Mouse (Mus musculus) NIH3T3 (cell line): Measurements from ENCODE around the gene Abca5.
A peak's percentile ranks its signal among the peaks of the same experiment; 100 is the strongest.

Source experiments
- DNase-seq: peaks from one replicate; pipeline ENCODE4 v3.0.0-alpha.2; 2012; ENCODE audit warnings: low read depth

The Abca5 gene

DNA sequence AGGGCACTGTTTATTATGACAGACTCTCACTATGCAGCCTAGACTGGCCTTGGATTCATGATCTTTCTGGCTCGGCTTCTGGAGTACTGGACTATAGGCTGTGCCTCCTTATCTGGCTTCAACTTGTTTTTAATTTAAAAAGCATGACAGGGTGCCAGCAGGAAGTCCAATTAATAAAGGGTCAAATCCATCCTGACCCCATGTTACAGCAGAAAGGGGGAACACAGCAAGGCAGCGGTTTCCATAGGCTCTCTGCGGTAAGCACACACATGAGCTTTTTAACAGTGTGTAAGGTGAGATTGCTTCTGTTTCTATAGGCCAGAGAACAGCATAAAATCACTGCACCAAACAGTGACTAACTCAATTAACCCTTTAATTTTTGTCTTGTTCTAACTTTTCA, 34.1 kb downstream of the Abca5 start:
- DNase-seq, result no peak

DNA sequence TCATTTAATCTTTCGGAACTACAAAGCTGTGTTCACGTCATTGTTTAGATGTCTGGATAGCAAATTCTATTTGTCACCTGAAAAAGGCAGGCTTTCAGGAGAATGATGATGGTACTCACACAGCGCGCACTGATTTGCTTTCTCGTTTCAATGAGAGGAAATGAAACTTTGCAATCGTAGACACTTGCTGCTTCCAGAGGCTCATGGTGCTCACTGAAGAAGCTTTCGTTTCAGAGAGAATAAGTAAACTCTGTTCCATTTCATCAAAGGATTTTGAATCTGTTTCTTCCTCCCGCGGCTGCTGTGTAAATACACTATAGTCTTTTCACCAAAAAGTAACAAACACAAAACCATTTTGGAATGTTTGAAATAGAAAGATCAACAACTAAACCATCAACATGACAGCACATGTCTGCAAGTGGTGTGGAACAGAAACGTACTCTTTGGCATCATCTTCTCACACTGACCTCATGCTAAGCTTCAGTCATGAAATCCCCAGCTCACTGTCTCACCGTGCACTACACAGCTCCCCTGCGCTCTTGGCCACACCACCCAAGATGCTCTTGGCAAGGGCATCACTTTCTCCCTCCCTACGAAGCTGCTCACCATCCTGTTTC, 39.5 kb downstream of the Abca5 start:
- DNase-seq, result no peak

GRCm38 (mm10) chr11:110290586-110290985, 46.9 kb downstream of the Abca5 start:
- DNase-seq, result no peak

DNA sequence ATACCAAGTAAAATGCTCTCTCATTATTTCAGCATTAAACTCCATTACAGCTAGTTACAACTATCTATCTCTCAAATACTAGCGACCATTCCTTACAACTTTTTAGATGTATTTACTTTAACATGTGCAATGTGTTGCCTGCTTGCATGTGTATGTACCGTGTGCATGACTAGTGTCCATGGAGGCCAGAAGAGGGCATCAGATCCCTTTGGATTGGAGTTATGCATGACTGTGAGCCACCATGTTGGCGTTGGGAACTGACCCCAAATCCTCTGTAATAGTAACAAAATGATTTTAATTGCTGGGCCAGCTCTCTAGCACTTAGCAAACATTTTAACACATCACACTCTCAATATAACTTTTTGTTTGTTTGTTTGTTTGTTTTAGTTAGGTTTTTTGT, 49.1 kb downstream of the Abca5 start:
- DNase-seq, result no peak

DNA sequence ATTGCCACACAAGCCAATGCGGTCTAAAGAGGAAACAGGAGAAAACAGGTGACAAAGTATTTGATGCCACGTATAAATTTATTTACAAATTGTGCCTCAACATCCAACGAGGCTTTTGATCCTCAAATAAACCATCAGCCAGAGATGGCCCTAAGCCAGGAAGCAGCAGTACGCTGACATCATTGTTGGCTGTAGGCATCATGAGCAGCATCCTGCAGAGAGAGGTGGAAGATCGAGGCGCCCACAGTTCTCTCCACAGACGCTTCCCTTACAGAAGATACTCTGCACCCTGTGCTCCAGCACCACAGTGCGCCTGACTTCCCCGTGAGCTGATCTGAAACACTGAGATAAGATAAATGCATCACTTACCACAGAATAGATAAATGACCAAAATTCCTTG, 49.8 kb downstream of the Abca5 start:
- DNase-seq, result no peak

DNA sequence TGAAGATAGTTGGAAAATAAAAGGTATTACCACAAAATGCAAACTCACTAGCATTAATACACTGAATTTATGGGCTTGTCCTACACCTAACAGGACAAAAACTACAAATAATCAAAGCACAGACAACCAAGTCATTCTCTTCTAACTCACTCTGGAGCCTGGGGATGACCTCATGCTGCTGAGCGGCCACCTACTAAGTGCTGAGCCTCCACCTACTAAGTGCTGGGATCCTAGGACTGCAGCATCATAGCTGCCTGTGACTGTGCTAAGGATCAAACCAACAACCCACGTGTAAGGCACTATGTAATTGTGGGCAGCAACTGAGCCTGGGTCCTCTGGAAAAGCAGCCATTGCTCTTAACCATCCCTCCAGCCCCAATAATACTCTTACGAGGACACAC, 51.2 kb downstream of the Abca5 start:
- no peak for DNase-seq

DNA sequence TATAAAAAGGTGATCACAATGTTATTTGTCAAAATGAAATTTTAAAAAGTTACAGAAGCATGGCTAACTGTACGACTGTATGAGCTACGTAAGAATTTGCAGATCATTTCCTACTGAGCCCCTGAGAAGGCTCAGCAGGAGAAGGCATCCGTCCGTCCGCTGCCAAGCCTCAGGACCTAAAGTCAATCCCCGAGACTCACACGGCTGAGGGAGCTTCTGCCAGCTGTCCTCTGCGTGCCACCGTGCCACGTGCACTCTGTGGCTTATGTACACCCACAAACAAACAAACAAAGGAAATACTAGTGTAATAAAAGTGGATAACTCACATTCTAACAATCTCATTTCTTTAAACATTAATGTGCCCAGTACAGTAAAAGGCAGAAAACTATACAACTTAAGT, 52.7 kb downstream of the Abca5 start:
- DNase-seq, result no peak

- DNase-seq, result no peak
Measured at GRCm38 (mm10) chr11:110284185-110284787, 53.2 kb downstream of the Abca5 start.

DNA sequence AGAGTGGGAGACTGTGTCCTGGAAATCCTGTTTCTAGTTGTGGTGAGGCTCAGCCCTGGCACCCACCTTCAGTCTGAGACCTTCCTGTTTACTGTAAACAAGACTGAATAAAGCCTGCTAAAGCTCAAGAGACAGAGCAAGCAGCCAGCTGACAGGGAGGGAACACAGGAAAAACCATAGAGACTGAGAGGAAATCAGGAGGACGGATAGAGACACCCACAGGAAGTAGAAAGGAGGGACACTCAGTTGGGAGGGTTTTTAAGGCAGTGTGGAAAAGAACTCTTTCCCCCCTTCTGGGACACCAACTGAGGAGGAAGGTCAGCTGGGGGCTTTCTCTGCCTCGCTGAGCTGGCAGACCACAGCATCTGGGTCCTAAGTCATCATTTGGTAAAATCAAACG, 62.7 kb downstream of the Abca5 start:
- DNase-seq, result no peak

GRCm38 (mm10) chr11:110271745-110272144, 65.8 kb downstream of the Abca5 start:
- peak; percentile 88 for DNase-seq

- peak; percentile 81 for DNase-seq
Measured at GRCm38 (mm10) chr11:110268244-110268844, 69.2 kb downstream of the Abca5 start.

DNA sequence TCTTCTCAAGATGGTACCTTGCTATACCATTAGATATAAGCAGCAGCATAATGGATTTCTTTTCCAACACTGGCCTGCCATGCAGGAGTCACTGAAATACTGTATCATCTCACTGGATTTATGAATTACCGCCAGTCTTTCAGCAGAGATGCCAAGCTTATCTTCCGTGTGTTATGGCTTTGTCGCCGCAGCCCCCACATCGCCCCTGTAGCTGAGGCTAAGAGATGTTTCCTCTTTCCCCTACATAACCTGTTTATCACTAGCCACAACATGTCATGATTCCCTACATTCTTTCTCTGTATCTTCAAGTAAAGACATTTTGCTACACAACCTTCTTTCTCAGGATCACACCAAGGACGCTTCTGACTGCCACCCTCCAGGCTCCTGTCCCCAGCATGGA, 70.3 kb downstream of the Abca5 start:
- DNase-seq, result no peak

- DNase-seq, result no peak
Measured at GRCm38 (mm10) chr11:110266757-110267156, 70.8 kb downstream of the Abca5 start.

DNA sequence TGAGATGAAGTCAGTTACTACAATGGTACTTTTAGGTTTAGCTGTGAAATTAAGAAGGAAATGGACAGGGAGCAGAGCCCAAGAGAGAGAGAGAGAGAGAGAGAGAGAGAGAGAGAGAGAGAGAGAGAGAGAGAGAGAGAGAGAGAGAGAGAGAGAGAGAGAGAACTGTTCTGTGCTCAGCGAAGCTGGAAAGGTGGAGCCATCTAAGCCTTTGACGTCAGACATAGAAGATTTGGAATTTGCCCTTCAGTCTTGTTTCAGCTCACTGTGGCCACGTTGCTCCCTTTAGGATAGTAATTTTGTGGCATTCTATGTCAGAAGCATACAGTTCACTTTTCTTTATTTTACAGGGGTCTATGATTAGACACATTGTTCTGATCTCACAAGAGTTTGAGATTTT, 75.6 kb downstream of the Abca5 start:
- DNase-seq, result no peak

- no peak for DNase-seq
Measured at GRCm38 (mm10) chr11:110257911-110258310, 79.6 kb downstream of the Abca5 start.

DNA sequence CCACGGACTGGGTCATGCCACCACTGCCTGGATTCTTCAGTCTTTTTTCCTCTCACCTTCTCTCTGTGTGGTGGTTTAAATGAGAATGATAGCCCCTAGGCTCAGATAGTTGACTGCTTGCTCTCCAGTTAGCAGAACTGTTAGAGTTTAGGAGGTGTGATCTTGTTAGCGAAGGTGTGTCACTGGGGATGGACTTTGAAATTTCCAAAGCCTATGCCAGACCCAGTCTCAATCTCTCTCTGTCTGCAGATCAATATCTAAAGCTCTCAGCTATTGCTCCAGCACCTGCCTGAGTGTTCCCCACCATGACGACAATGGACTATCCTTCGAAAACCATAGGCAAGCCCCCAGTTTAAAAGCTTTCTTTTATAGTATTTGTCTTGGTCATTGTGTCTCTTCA, 80.5 kb downstream of the Abca5 start:
- DNase-seq, result no peak

- DNase-seq, result no peak
Measured at GRCm38 (mm10) chr11:110252256-110252655, 85.3 kb downstream of the Abca5 start.

DNA sequence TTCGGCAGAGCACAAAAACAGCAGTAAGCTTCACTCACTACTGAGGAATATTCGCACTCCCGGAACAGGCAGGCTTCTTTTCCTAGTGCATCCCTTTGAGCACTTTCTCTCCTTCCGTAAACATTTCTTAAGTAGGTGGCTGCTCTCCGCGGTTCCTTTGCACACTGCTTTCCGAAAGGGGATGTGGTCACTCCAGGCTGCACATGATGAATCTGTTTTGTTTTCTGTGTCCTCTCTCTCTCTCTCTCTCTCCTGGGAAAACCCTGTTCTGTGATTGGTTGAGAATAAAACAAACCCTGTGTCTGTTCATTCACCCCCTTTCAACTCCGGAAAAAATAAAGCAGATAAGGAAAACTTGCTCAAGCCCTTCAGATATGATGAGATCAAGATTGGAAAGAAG, 86.0 kb downstream of the Abca5 start, which contains the start of gene Abca6:
Abca6 (minus strand) TSS at position 243 of the 400 bp plus-strand sequence.
- no peak for DNase-seq

DNA sequence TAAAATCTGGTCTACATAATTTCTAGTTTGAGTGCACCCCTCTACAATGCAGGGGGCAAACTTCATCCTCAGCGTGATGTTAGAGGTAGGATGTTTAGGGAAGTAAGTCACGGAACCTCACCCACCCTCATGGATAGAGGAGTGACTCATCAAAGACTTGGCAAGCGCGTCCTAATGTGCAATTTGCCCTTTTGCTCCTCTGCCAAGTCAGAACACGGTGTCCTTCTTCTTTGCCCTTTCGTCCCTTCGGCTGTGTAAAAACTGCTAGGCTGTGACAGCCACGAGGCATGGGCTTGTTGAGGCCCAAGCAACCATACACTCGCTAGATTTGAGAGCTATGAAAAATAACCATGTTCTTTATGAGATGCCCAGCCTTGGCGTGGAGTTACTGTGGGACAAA, 92.8 kb downstream of the Abca5 start:
- peak; percentile 20 for DNase-seq

- no peak for DNase-seq
Measured at GRCm38 (mm10) chr11:110237466-110237865, 100.0 kb downstream of the Abca5 start.

GRCm38 (mm10) chr11:110232975-110233374, 104.5 kb downstream of the Abca5 start:
- no peak for DNase-seq
